Mouse (Mus musculus) NIH3T3 (cell line): ENCODE results near the gene Spryd4.
"Not testable (repeated sequence)": the region's sequence is repeated elsewhere in the genome, so short reads cannot be mapped to it uniquely, and the experiment has no call there.

Experiments
- DNase-seq: peaks from one replicate; pipeline ENCODE4 v3.0.0-alpha.2; 2012; ENCODE audit warnings: low read depth

The Spryd4 gene

GRCm38 (mm10) chr10:128211390-128212108 is at the start of gene Spryd4:
Spryd4 (minus strand) TSS chr10:128211807.
- DNase-seq = peak; percentile 96

- not testable (repeated sequence) for DNase-seq
Observed at GRCm38 (mm10) chr10:128260376-128260775, 48.8 kb upstream of the Spryd4 start.

GRCm38 (mm10) chr10:128259946-128260345 is 48.3 kb upstream of the Spryd4 start:
- DNase-seq = no peak

- DNase-seq = peak; percentile 37
Observed at GRCm38 (mm10) chr10:128258953-128259352, 47.3 kb upstream of the Spryd4 start.

GRCm38 (mm10) chr10:128256328-128256727 is 44.7 kb upstream of the Spryd4 start:
- DNase-seq = peak; percentile 63

GRCm38 (mm10) chr10:128255925-128256324 is 44.3 kb upstream of the Spryd4 start:
- DNase-seq = peak; percentile 52

- peak; percentile 95 for DNase-seq
Observed at GRCm38 (mm10) chr10:128253677-128254255, 42.2 kb upstream of the Spryd4 start, which contains the start of gene Apon. Apon (plus strand) TSS chr10:128254096.

GRCm38 (mm10) chr10:128250565-128250964 is 39.0 kb upstream of the Spryd4 start:
- DNase-seq = no peak

GRCm38 (mm10) chr10:128247020-128247732 is 35.6 kb upstream of the Spryd4 start:
- DNase-seq = no peak

GRCm38 (mm10) chr10:128244121-128244520 is 32.5 kb upstream of the Spryd4 start:
- no peak for DNase-seq

GRCm38 (mm10) chr10:128243252-128243651 is 31.6 kb upstream of the Spryd4 start:
- no peak for DNase-seq

- DNase-seq = no peak
Observed at GRCm38 (mm10) chr10:128240131-128240530, 28.5 kb upstream of the Spryd4 start.

- DNase-seq = no peak
Observed at GRCm38 (mm10) chr10:128239140-128239539, 27.5 kb upstream of the Spryd4 start.

- DNase-seq = peak; percentile 44
Observed at GRCm38 (mm10) chr10:128237807-128238480, 26.3 kb upstream of the Spryd4 start.

GRCm38 (mm10) chr10:128236321-128236720 is 24.7 kb upstream of the Spryd4 start:
- DNase-seq = peak; percentile 57

- DNase-seq = peak; percentile 90
Observed at GRCm38 (mm10) chr10:128232420-128232985, 20.9 kb upstream of the Spryd4 start.

- DNase-seq = peak; percentile 91
Observed at GRCm38 (mm10) chr10:128231697-128232419, 20.3 kb upstream of the Spryd4 start, which contains the start of gene Timeless. Timeless (plus strand) TSS chr10:128232065.

- peak; percentile 15 for DNase-seq
Observed at GRCm38 (mm10) chr10:128231146-128231545, 19.5 kb upstream of the Spryd4 start.

GRCm38 (mm10) chr10:128230582-128230981 is 19.0 kb upstream of the Spryd4 start:
- no peak for DNase-seq

GRCm38 (mm10) chr10:128228009-128228408 is 16.4 kb upstream of the Spryd4 start:
- no peak for DNase-seq

- DNase-seq = peak; percentile 47
Observed at GRCm38 (mm10) chr10:128227592-128227991, 16.0 kb upstream of the Spryd4 start.
